Mouse (Mus musculus): ENCODE data around the gene Numbl.
A peak's percentile ranks its signal among the peaks of the same experiment; 100 is the strongest.
"Not testable (repeated sequence)": the region's sequence is repeated elsewhere in the genome, so short reads cannot be mapped to it uniquely, and the experiment has no call there.

Numbl gene

GRCm38 (mm10) chr7:27258205-27258899 lies at the start of gene Numbl:
TSS of gene Numbl (plus strand) at chr7:27258433.
- DNase-seq (ENCODE audit: low read depth, low spot score), result peak; percentile 84

- DNase-seq (ENCODE audit: low read depth, low spot score), result no peak
These were observed 45.6 kb upstream of the Numbl start for GRCm38 (mm10) chr7:27212626-27213025.

GRCm38 (mm10) chr7:27218586-27218985 lies 39.6 kb upstream of the Numbl start:
- DNase-seq (ENCODE audit: low read depth, low spot score), result no peak

GRCm38 (mm10) chr7:27219937-27220336 lies 38.3 kb upstream of the Numbl start:
- no peak for DNase-seq (ENCODE audit: low read depth, low spot score)

GRCm38 (mm10) chr7:27221939-27222338 lies 36.3 kb upstream of the Numbl start:
- no peak for DNase-seq (ENCODE audit: low read depth, low spot score)

- DNase-seq (ENCODE audit: low read depth, low spot score), result no peak
These were observed 35.7 kb upstream of the Numbl start for GRCm38 (mm10) chr7:27222538-27222937.

- DNase-seq (ENCODE audit: low read depth, low spot score), result no peak
These were observed 33.2 kb upstream of the Numbl start for GRCm38 (mm10) chr7:27224877-27225575.

- no peak for DNase-seq (ENCODE audit: low read depth, low spot score)
These were observed 31.0 kb upstream of the Numbl start for GRCm38 (mm10) chr7:27227276-27227675.

- no peak for DNase-seq (ENCODE audit: low read depth, low spot score)
These were observed 30.6 kb upstream of the Numbl start for GRCm38 (mm10) chr7:27227676-27228075.

GRCm38 (mm10) chr7:27228281-27228821 lies 29.9 kb upstream of the Numbl start, which contains the start of gene Itpkc:
TSS of gene Itpkc (minus strand) at chr7:27228661.
- DNase-seq (ENCODE audit: low read depth, low spot score), result peak; percentile 82

- no peak for DNase-seq (ENCODE audit: low read depth, low spot score)
These were observed 29.4 kb upstream of the Numbl start for GRCm38 (mm10) chr7:27228865-27229264.

- no peak for DNase-seq (ENCODE audit: low read depth, low spot score)
These were observed 27.5 kb upstream of the Numbl start for GRCm38 (mm10) chr7:27230781-27231180.

GRCm38 (mm10) chr7:27231693-27232331 lies 26.4 kb upstream of the Numbl start:
- DNase-seq (ENCODE audit: low read depth, low spot score), result no peak

- DNase-seq (ENCODE audit: low read depth, low spot score), result peak; percentile 88
These were observed 25.4 kb upstream of the Numbl start, which contains the start of gene Coq8b for GRCm38 (mm10) chr7:27232781-27233281. TSS of gene Coq8b (plus strand) at chr7:27233023.

- DNase-seq (ENCODE audit: low read depth, low spot score), result no peak
These were observed 24.9 kb upstream of the Numbl start for GRCm38 (mm10) chr7:27233300-27233699.

GRCm38 (mm10) chr7:27235726-27236125 lies 22.5 kb upstream of the Numbl start:
- DNase-seq (ENCODE audit: low read depth, low spot score), result no peak

GRCm38 (mm10) chr7:27237527-27237926 lies 20.7 kb upstream of the Numbl start:
- DNase-seq (ENCODE audit: low read depth, low spot score), result no peak

- no peak for DNase-seq (ENCODE audit: low read depth, low spot score)
These were observed 19.7 kb upstream of the Numbl start for GRCm38 (mm10) chr7:27238568-27238967.

- DNase-seq (ENCODE audit: low read depth, low spot score), result no peak
These were observed 15.0 kb upstream of the Numbl start for GRCm38 (mm10) chr7:27243211-27243610.

GRCm38 (mm10) chr7:27244088-27244487 lies 14.1 kb upstream of the Numbl start:
- not testable (repeated sequence) for DNase-seq (ENCODE audit: low read depth, low spot score)

GRCm38 (mm10) chr7:27249146-27249545 lies 9.1 kb upstream of the Numbl start:
- DNase-seq (ENCODE audit: low read depth, low spot score), result no peak

- DNase-seq (ENCODE audit: low read depth, low spot score), result no peak
These were observed 8.3 kb upstream of the Numbl start for GRCm38 (mm10) chr7:27249928-27250327.
